Mouse (Mus musculus) thymus, adult 2 months (tissue): ENCODE measurements around the gene Rilp.

ENCODE experiments used
- CTCF ChIP-seq: fragments of 200-500 bp; IDR thresholded peaks from 2 replicates; pipeline ENCODE4 v1.5.1; 2012; ENCODE audit warnings: mild to moderate bottlenecking, control low read depth, low read length, moderate library complexity, borderline replicate concordance; ENCODE audit not compliant: control insufficient read depth, poor library complexity, insufficient read depth; ENCODE audit errors: extremely low read depth
- POLR2A ChIP-seq: fragments of 200-500 bp; IDR thresholded peaks from 2 replicates; pipeline ENCODE4 v1.6.1; 2012; ENCODE audit warnings: mild to moderate bottlenecking, low read length, control low read depth, moderate library complexity; ENCODE audit not compliant: control insufficient read depth, poor library complexity, insufficient read depth; ENCODE audit errors: extremely low read depth

DNA sequence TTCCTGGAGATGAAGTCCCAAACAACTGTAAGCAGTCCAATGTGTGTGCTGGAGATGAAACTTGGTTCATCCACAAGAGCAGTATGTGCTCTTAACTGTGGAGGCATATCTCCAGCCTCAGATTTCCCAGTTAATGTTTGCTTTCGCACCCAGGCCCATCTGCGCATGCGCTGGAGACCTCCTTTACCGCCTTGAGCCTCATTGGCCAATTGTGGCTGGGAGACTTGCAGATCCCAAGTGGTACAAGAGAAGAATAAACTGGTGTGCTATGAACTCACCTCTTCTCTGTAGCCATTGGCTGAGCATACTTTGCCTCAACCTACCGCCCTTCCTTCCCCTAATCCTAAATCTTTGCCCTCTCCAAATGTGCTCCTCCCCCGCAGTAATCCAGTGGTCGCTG lies 36.5 kb upstream of the Rilp start:
- no peak for TF ChIP-seq CTCF
- TF ChIP-seq POLR2A: no peak
